Mouse (Mus musculus) kidney, postnatal 10 days (tissue): Measurements from ENCODE around the gene Nmd3.

Experiments used
- DNase-seq: peaks from one replicate; pipeline ENCODE4 v3.0.0; 2021; ENCODE audit warnings: mixed read lengths

Gene Nmd3

GRCm38 (mm10) chr3:69763630-69764565 lies 42.1 kb downstream of the Nmd3 start:
- no peak for DNase-seq

GRCm38 (mm10) chr3:69765206-69765605 lies 43.4 kb downstream of the Nmd3 start:
- DNase-seq = no peak

GRCm38 (mm10) chr3:69769150-69769549 lies 47.4 kb downstream of the Nmd3 start:
- no peak for DNase-seq

GRCm38 (mm10) chr3:69773356-69773755 lies 51.6 kb downstream of the Nmd3 start:
- no peak for DNase-seq

GRCm38 (mm10) chr3:69779246-69779796 lies 57.5 kb downstream of the Nmd3 start:
- DNase-seq = no peak

GRCm38 (mm10) chr3:69792823-69793417 lies 71.1 kb downstream of the Nmd3 start:
- no peak for DNase-seq

GRCm38 (mm10) chr3:69797533-69797932 lies 75.7 kb downstream of the Nmd3 start:
- DNase-seq = no peak

- DNase-seq = no peak
These were observed 76.2 kb downstream of the Nmd3 start for GRCm38 (mm10) chr3:69797969-69798368.

- no peak for DNase-seq
These were observed 77.3 kb downstream of the Nmd3 start for GRCm38 (mm10) chr3:69799096-69799495.

- no peak for DNase-seq
These were observed 79.1 kb downstream of the Nmd3 start for GRCm38 (mm10) chr3:69800829-69801384.

- no peak for DNase-seq
These were observed 81.4 kb downstream of the Nmd3 start for GRCm38 (mm10) chr3:69803137-69803536.
